Mouse (Mus musculus): ENCODE data around the gene Wnt7b.

DNA sequence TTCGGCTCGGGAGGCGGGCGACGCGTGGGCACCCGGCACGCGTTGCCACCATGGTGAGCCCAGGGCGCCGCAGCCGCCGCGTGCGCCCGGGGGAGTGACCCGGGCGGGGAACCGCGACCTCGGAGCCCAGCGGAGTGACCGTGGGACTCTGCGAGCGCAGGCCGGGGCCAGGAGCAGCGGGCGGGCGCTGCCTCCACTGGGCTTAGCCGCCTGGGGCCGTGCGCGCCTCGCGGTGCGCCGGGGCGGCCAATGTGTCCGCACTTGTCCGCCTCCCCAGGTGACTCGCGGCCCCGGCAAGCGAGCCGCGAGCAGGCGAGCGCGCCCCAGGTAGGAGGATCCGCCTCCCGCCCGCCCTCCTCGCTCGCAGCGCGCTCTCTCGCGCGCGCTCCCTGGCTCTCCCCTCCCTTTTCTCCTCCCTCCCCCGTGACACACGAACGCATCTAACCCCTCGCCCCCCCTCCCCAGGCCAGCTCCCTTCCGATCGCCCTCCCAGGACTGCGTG lies 659 bp downstream of the Wnt7b start:
- no peak for TF ChIP-seq CTCF (IDR thresholded peaks at IDR 0.05; ENCODE audit: borderline replicate concordance, extremely low read depth, insufficient read depth, insufficient read length)
- TF ChIP-seq POLR2A (IDR thresholded peaks at IDR 0.05; ENCODE audit: borderline replicate concordance, extremely low read depth, insufficient read depth, insufficient read length, poor library complexity, severe bottlenecking), result no peak
